Mouse (Mus musculus): ENCODE data around the gene Dusp28. TPM values are rescaled to one million over a fixed set of nuclear protein-coding genes. Genes with fewer than 3 reads are reported as not detected.
"Not testable (repeated sequence)": the region's sequence is repeated elsewhere in the genome, so short reads cannot be mapped to it uniquely, and the experiment has no call there.

Gene Dusp28
- polyA plus RNA-seq, 1 experiment = 4.1 TPM

- peaks cover 1% of the 10 kb centered on the region for H3K27me3 ChIP-seq (replicated peaks)
- TF ChIP-seq GATA1 (IDR thresholded peaks at IDR 0.05; ENCODE audit: borderline replicate concordance, low read length) (no peak), FLI1 (IDR thresholded peaks at IDR 0.05; ENCODE audit: low read length) (no peak)
- peaks cover 25% of the 10 kb centered on the region for H3K4me1 ChIP-seq
- H3K4me3 ChIP-seq (replicated peaks) = no peak overlapping the region
- H3K36me3 ChIP-seq (replicated peaks; ENCODE audit: low read length) = peaks cover 7% of the 10 kb centered on the region
- no peaks in the 10 kb centered on the region for H3K9me3 ChIP-seq
Measured at GRCm38 (mm10) chr1:92953641-92954040, 46.9 kb downstream of the Dusp28 start.

GRCm38 (mm10) chr1:92956571-92957335 lies 50.0 kb downstream of the Dusp28 start:
- peak overlapping the region; percentile 84 for H3K4me3 ChIP-seq (replicated peaks)

More at GRCm38 (mm10) chr1:92956571-92957335, 50.0 kb downstream of the Dusp28 start:
- H3K9me3 ChIP-seq; H3K27me3 ChIP-seq (replicated peaks); H3K36me3 ChIP-seq (replicated peaks; ENCODE audit: low read length): not testable (repeated sequence)
- H3K4me1 ChIP-seq = peaks cover 20% of the 10 kb centered on the region

Other genes starting within 250 kb of the Dusp28 start
- gene Gpc1, start 75.3 kb upstream of the Dusp28 start, polyA plus RNA-seq (2012; ENCODE audit: insufficient read depth, low replicate concordance) = 0.26 and 4.8 TPM in 2 replicates
- not detected in 2 replicates for gene Ankmy1, start 4.1 kb upstream of the Dusp28 start, polyA plus RNA-seq (2012; ENCODE audit: insufficient read depth, low replicate concordance)
- 94.2 and 172 TPM in 2 replicates for gene Rnpepl1, start 3.8 kb downstream of the Dusp28 start, polyA plus RNA-seq (2012; ENCODE audit: insufficient read depth, low replicate concordance)
- 12.4 and 15.0 TPM in 2 replicates for gene Capn10, start 27.4 kb downstream of the Dusp28 start, polyA plus RNA-seq (2012; ENCODE audit: insufficient read depth, low replicate concordance)
- 1.1 TPM in 1 of 2 replicates, not detected in the other for gene Gpr35, start 43.9 kb downstream of the Dusp28 start, polyA plus RNA-seq (2012; ENCODE audit: insufficient read depth, low replicate concordance)
- 0.39 TPM in 1 of 2 replicates, not detected in the other for gene Aqp12, start 99.4 kb downstream of the Dusp28 start, polyA plus RNA-seq (2012; ENCODE audit: insufficient read depth, low replicate concordance)
- gene Kif1a, start 195.0 kb downstream of the Dusp28 start, polyA plus RNA-seq (2012; ENCODE audit: insufficient read depth, low replicate concordance) = 0.07 TPM in 1 of 2 replicates, not detected in the other
- not detected in 2 replicates for gene Agxt, start 228.3 kb downstream of the Dusp28 start, polyA plus RNA-seq (2012; ENCODE audit: insufficient read depth, low replicate concordance)

Measured in megakaryocyte, embryonic 14.5 days (primary cell).